Mouse (Mus musculus): Measurements from ENCODE around the gene Vill.

Vill gene

DNA sequence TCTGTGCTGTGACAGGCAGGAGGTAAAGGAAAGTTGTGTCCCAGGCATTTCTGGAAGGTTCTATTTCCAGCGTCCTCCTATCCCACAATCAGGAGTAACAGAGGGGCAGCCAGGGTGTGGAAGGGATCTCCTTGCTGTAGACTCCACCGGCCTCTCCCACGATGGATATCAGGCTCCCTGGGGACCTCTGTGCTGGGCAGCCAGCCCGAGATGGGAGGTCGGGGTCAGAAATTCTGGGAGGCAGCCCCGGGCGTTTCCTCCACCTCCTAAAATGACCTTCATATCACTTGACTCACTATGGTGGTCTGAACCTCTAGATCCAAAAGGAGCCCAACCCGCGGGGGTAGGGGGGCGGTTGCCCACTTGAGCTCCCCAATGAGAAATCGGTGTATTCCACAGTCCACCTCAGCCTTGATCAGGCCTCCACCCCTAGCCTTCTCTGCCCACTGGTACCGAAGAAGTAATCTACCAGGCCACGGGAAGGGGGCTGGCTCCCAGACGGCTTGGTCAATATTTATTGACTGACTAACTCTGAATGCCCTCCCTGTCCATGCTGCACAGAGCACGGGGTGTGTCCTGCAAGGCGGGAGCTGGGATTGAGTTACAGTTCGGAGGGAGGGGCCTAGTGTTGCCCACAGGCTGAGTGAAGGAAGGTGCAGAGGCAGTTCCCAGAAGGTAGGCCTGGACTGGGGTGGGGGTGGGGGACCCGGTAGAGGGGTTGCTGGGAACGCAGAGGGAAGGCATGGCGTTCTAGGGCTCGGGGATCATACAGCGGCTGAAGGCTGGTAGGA, at the start of gene Vill:
Gene Vill (plus strand): TSS at position 625 of the 791 bp plus-strand sequence.
- DNase-seq (ENCODE audit: low spot score in 2 of 2), result no peak

GRCm38 (mm10) chr9:119003990-119004702, 48.4 kb upstream of the Vill start:
- DNase-seq (ENCODE audit: low spot score in 2 of 2), result peak; percentile 60 to 75

DNA sequence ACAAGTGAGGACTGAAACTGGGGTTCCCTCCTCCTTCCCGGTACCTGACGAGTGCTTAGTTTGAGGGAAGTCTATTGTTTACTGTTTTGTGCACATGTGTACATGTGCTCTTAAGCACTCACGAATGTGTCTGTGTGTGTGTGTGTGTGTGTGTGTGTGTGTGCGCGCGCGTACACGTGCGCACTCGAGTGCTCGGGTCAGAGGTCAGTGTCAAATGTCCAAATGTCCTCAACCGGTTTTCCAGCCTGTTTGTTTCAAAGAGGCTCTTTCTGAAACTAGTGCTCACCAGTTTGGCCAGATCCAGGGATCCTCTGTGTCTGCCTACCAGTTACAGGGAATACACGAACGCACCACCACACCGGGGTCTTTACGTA, 47.9 kb upstream of the Vill start:
- no peak for DNase-seq (ENCODE audit: low spot score in 2 of 2)

DNA sequence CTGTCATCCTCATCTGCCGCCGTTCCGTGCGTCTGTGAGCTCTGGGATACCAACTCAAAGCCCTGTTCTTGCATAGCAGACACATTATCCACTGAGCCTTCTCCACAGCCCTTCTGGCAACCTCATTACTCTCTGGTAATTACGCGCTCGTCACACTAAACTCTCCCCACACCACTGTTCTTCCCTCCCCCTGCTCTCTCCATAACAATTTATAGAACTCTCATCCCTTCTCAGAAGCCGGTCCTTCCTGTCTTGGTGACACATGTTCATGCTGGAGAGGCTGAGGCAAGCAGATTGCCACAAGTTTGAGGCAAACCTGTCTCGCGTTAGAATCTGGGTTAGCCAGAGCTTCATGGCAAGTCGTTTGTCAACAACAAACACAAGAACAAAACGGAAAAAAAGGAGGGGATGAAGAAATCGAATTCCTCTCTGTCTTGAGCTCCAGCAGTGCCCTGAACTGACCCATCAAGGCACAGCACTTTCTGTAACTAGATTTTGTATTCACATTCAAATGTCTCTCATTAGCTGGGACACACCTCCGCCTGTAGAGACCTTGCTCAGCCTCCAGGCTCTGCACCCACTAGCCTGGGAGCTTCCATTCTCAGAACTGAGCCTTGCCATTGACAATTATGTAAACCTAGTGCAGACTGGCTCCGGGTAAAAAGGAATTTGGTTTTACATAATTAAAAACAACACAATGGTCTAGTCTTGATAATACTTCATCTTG, 47.1 kb upstream of the Vill start:
- peak in 1 of 2 experiments; percentile 53 for DNase-seq (ENCODE audit: low spot score in 2 of 2)

GRCm38 (mm10) chr9:119007266-119007665, 45.3 kb upstream of the Vill start:
- peak in 1 of 2 experiments; percentile 44 for DNase-seq (ENCODE audit: low spot score in 2 of 2)

- no peak for DNase-seq (ENCODE audit: low spot score in 2 of 2)
Observed at GRCm38 (mm10) chr9:119008871-119009270, 43.7 kb upstream of the Vill start.

DNA sequence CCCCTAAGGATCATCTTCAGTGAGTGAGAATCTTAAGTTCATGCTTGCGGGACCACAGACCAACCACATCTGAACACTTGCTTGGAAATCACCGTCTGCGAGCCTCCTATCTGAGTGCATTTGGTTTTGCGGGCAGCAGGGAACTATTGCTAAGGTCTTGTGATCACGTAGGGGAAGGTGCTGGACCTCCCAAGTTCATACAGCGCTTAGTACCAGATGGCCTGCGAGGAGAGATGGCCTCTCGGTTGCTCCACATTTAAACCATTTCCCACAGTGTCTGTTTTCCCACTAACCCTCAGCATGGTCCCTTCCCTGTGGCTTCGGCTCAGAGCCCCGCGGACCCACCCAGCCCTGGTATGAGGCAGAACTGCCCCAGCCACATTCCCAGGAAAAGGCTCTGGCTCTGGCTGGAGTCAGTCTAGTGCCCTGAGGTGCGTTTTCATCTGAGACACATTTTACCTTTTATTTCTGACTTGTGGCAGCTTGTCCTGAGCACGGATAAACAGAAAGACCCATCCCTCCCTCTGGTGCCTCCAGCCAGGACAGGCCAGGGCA, 42.3 kb upstream of the Vill start:
- DNase-seq (ENCODE audit: low spot score in 2 of 2), result no peak

DNA sequence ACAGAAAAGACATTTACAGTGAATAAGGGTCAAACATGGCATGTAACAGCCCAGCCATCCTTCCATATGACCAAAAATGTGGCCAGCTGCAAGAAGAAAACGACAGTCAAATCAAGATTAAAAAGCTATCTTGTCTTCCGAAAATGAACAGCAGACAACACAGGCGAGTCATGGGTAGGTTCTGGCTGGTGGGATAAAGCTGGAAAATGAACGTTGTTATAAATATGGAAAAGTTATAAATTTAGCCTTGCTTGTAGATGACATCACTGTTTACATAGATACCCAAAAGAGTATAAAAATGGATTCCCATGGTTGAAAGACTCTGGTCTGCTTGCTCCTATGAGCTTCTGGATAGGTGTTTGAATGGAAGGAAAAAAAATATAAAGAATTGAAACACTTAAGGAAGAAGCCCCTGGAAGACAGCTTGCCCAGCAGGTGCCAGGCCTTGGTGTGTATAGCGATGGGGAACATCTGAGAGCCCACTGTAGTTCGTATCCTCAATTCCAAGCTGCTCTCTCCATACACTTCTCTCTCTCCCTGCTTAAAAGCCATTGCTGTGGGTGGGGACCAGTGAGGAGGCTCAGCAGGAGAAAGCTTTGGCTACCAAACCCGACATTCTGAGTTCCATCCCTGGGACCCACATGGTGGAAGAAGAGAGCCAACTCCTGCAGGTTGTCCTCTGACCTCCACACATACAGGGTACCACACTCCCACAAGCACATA, 35.6 kb upstream of the Vill start:
- no peak for DNase-seq (ENCODE audit: low spot score in 2 of 2)

GRCm38 (mm10) chr9:119021731-119022130, 30.8 kb upstream of the Vill start:
- DNase-seq (ENCODE audit: low spot score in 2 of 2), result no peak

- no peak for DNase-seq (ENCODE audit: low spot score in 2 of 2)
Observed at GRCm38 (mm10) chr9:119025263-119025662, 27.3 kb upstream of the Vill start.

DNA sequence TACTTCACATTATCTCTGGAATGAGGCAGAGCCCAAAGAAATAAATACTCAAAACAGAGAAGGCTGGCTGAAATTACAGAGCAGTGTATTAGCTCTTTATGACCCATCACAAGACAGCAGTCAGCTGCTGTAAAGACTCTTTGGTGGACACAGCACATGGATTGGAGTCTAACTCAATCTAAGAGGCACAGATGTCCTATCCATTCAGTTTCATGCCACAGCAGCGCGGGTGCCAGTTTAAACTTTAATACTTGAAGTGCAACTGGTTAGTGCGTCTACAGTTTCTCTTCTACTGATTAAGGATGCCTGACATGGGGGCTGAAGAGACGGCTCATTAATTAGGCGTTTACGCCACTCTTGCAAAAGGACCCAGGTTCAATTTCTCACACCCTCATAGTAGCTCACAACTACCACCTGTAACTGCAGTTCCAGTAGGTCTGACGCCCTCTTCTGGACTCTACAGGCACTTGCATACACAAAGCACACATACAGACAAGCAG, 26.7 kb upstream of the Vill start:
- no peak for DNase-seq (ENCODE audit: low spot score in 2 of 2)

DNA sequence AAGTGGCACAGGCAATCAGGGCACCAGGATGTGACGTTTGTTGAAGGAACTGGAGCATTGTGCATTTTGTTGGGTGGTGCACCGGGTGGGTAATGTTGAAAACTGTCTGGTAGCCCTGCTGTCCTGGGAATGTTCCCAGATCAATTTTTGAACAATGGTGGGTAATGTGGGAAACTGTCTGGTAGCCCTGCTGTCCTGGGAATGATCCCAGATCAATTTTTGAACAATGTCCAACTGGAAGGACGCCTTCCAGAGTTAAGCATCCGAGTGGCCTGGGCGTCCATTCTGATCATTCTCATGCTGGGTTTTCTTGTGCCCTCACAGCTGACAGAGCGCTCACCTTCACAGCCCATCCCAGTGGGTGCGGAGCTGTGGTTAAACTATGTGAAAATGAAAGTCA, 25.2 kb upstream of the Vill start:
- DNase-seq (ENCODE audit: low spot score in 2 of 2), result no peak

- DNase-seq (ENCODE audit: low spot score in 2 of 2), result no peak
Observed at GRCm38 (mm10) chr9:119028226-119029195, 24.1 kb upstream of the Vill start.

DNA sequence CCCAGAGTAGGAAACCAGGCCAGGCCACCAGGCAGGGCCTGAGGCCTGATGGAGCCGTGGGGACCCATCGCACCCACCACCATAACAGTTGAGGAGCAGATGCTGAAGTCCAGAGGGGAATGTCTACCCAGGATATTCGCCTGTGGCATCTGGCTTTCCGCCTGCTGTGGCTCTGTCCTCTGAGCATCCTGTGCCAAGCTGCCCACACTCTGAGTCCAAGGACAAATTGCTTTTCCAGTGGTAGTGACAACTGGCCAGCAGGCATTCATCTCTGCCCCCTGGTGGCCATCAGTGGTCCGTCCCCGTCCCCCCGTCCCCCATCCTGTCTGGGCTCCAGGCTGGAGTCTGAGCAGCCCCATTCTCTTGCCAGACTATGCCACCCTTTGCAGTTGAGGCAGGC, 23.0 kb upstream of the Vill start:
- DNase-seq (ENCODE audit: low spot score in 2 of 2), result no peak

GRCm38 (mm10) chr9:119031038-119031437, 21.5 kb upstream of the Vill start:
- DNase-seq (ENCODE audit: low spot score in 2 of 2), result no peak

DNA sequence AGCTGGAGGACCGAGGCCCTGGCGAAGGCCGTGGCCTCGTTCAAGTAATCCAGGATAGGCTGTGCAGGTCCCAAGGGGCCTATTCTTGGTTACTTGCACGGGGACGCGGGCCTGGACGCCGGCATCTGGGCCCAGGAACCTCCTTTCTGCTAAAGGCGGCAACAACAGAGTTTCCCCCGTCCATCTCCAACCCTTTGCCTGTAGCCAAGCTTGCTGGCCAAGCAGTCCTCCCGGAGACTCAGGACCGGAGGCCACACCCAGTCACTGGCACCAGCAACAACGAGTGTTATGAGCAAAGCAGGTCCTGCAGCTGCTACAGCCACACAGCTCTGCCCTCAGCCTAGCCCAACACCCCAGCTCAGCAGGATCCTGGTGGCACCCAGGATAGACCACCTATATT, 20.8 kb upstream of the Vill start:
- no peak for DNase-seq (ENCODE audit: low spot score in 2 of 2)

DNA sequence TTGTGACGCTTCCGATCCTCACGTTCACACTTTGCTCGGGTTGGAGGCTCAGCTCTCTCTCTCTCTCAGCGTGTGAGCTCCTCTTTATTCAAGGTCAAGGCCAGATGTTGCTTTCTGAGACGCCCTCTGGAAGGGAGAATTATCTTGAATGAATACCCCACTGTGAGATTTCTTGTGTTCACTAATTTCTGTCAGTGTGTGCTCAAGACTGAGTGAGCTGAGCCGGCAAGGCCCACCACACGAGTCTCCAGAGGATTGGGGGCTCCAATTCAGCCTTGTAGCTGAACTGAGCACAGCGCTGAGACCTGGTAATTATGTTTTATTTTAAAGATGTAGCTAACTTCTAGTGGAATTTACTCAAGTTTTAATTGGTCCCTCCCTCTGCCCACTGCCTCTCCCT, 20.0 kb upstream of the Vill start:
- no peak for DNase-seq (ENCODE audit: low spot score in 2 of 2)

GRCm38 (mm10) chr9:119033111-119033921, 19.3 kb upstream of the Vill start:
- DNase-seq (ENCODE audit: low spot score in 2 of 2), result peak; percentile 64 to 68

DNA sequence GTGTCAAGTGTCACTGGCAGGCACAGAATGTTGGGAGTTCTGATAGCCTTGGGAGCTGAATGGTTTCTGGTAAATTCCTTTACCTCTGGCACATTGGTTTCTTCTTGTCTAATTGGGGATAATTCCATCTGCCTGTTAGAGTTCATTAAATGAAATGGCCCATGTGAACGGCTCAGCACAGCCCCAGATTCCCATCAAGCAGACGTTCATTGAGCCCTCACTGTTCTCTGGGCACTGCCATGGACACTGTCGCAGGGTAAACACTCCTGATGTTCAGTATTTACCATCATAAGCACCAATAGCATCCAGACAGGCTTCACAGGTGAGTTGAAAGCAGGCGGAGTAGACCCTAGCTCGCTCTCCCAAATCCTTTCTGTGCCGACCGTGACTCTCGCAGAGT, 18.5 kb upstream of the Vill start:
- DNase-seq (ENCODE audit: low spot score in 2 of 2), result no peak

Data from left cerebral cortex, adult 9 months (tissue).